Mouse (Mus musculus): ENCODE measurements at regions not wholly inside any gene's neighbourhood (a gene's known extent, or its start where the extent isn't known, plus 50 kb on each side); places are given as distances from the start of the nearest gene placed in this dataset.
"Not testable (repeated sequence)": the region's sequence is repeated elsewhere in the genome, so short reads cannot be mapped to it uniquely, and the experiment has no call there.

- Histone ChIP-seq H3K9me3 (peaks cover 6% of the 10 kb centered on the region; the same call in 1 of the 2 replicates), H3K9ac (no peak overlapping the region), H3K4me3 (no peak overlapping the region), H3K27me3 (replicated peaks) (no peaks in the 10 kb centered on the region), H3K4me1 (no peaks in the 10 kb centered on the region), H3K36me3 (replicated peaks) (no peaks in the 10 kb centered on the region), H3K4me2 (no peak overlapping the region), H3K27ac (no peak overlapping the region)
- no peak for ATAC-seq (replicated peaks)
- WGBS: 73% methylated on average over 2 of the region's 2 CpGs
Measured at GRCm38 (mm10) chr15:96813472-96813871, 113.9 kb upstream of the Slc38a2 start.

- Histone ChIP-seq H3K27ac (no peak overlapping the region), H3K9me3 (no peaks in the 10 kb centered on the region), H3K4me1 (no peaks in the 10 kb centered on the region), H3K4me3 (no peak overlapping the region), H3K4me2 (no peak overlapping the region), H3K9ac (no peak overlapping the region), H3K36me3 (replicated peaks) (no peaks in the 10 kb centered on the region), H3K27me3 (replicated peaks) (no peaks in the 10 kb centered on the region)
- ATAC-seq (replicated peaks): no peak
- 82% methylated on average over 1 of the region's 1 CpGs for WGBS
Measured at GRCm38 (mm10) chr15:96802729-96803053, 103.2 kb upstream of the Slc38a2 start.

- no peaks in the 10 kb centered on the region for H3K27me3 ChIP-seq (replicated peaks)
- H3K4me2 ChIP-seq: no peak overlapping the region
- WGBS: 82% methylated on average over 9 of the region's 9 CpGs
- no peaks in the 10 kb centered on the region for H3K9me3 ChIP-seq
- no peak overlapping the region for H3K9ac ChIP-seq
- H3K27ac ChIP-seq: no peak overlapping the region
- no peak for ATAC-seq (replicated peaks)
- no peaks in the 10 kb centered on the region for H3K36me3 ChIP-seq (replicated peaks)
- no peaks in the 10 kb centered on the region for H3K4me1 ChIP-seq
- no peak overlapping the region for H3K4me3 ChIP-seq
Measured at GRCm38 (mm10) chr15:96802034-96802728, 102.7 kb upstream of the Slc38a2 start.

- H3K4me3 ChIP-seq: no peak overlapping the region
- H3K4me1 ChIP-seq: no peaks in the 10 kb centered on the region
- H3K27me3 ChIP-seq (replicated peaks): no peaks in the 10 kb centered on the region
- H3K4me2 ChIP-seq: no peak overlapping the region
- no peak overlapping the region for H3K27ac ChIP-seq
- no peaks in the 10 kb centered on the region for H3K9me3 ChIP-seq
- no peak for ATAC-seq (replicated peaks)
- no peaks in the 10 kb centered on the region for H3K36me3 ChIP-seq (replicated peaks)
- no peak overlapping the region for H3K9ac ChIP-seq
- whole genome bisulfite sequencing: 68% methylated on average over 12 of the region's 12 CpGs
Measured at GRCm38 (mm10) chr15:96799228-96799627, 99.7 kb upstream of the Slc38a2 start.

- H3K4me3 ChIP-seq: no peak overlapping the region
- H3K4me2 ChIP-seq: no peak overlapping the region
- no peaks in the 10 kb centered on the region for H3K36me3 ChIP-seq (replicated peaks)
- no peaks in the 10 kb centered on the region for H3K4me1 ChIP-seq
- H3K27me3 ChIP-seq (replicated peaks): no peaks in the 10 kb centered on the region
- WGBS: 74% methylated on average over 4 of the region's 4 CpGs
- no peak overlapping the region for H3K27ac ChIP-seq
- H3K9me3 ChIP-seq: no peaks in the 10 kb centered on the region
- ATAC-seq (replicated peaks): no peak
- no peak overlapping the region for H3K9ac ChIP-seq
Measured at GRCm38 (mm10) chr15:96797615-96798270, 98.2 kb upstream of the Slc38a2 start.

- Histone ChIP-seq H3K4me3 (no peak overlapping the region), H3K36me3 (replicated peaks) (no peaks in the 10 kb centered on the region), H3K9me3 (no peaks in the 10 kb centered on the region), H3K27me3 (replicated peaks) (no peaks in the 10 kb centered on the region), H3K27ac (no peak overlapping the region), H3K4me2 (no peak overlapping the region), H3K9ac (no peak overlapping the region), H3K4me1 (no peaks in the 10 kb centered on the region)
- ATAC-seq (replicated peaks): no peak
- 91% methylated on average over 6 of the region's 6 CpGs for WGBS
Measured at GRCm38 (mm10) chr15:96794177-96794719, 94.7 kb upstream of the Slc38a2 start.

- H3K9me3 ChIP-seq: no peaks in the 10 kb centered on the region
- H3K4me2 ChIP-seq: no peak overlapping the region
- no peak overlapping the region for H3K9ac ChIP-seq
- H3K27me3 ChIP-seq (replicated peaks): no peaks in the 10 kb centered on the region
- H3K4me1 ChIP-seq: no peaks in the 10 kb centered on the region
- H3K4me3 ChIP-seq: no peak overlapping the region
- WGBS: 92% methylated on average over 15 of the region's 15 CpGs
- H3K36me3 ChIP-seq (replicated peaks): no peaks in the 10 kb centered on the region
- H3K27ac ChIP-seq: no peak overlapping the region
- ATAC-seq (replicated peaks): no peak
Measured at GRCm38 (mm10) chr15:96793251-96793650, 93.7 kb upstream of the Slc38a2 start.

GRCm38 (mm10) chr15:96791306-96791705 is 91.8 kb upstream of the Slc38a2 start:
- H3K27ac ChIP-seq: no peak overlapping the region
- no peaks in the 10 kb centered on the region for H3K4me1 ChIP-seq
- no peak for ATAC-seq (replicated peaks)
- 89% methylated on average over 6 of the region's 6 CpGs for WGBS
- H3K9me3 ChIP-seq: no peaks in the 10 kb centered on the region
- H3K36me3 ChIP-seq (replicated peaks): no peaks in the 10 kb centered on the region
- no peaks in the 10 kb centered on the region for H3K27me3 ChIP-seq (replicated peaks)
- no peak overlapping the region for H3K4me3 ChIP-seq
- H3K4me2 ChIP-seq: no peak overlapping the region
- H3K9ac ChIP-seq: no peak overlapping the region

GRCm38 (mm10) chr15:96787921-96788320 is 88.4 kb upstream of the Slc38a2 start:
- not testable (repeated sequence) for H3K9ac ChIP-seq; H3K4me2 ChIP-seq; H3K27ac ChIP-seq; H3K27me3 ChIP-seq (replicated peaks); H3K9me3 ChIP-seq; H3K36me3 ChIP-seq (replicated peaks); ATAC-seq (replicated peaks); H3K4me1 ChIP-seq; H3K4me3 ChIP-seq
- 84% methylated on average over 2 of the region's 2 CpGs for WGBS

- Histone ChIP-seq H3K9ac (no peak overlapping the region), H3K4me1 (no peaks in the 10 kb centered on the region), H3K4me2 (no peak overlapping the region), H3K4me3 (no peak overlapping the region), H3K27me3 (replicated peaks) (no peaks in the 10 kb centered on the region), H3K36me3 (replicated peaks) (no peaks in the 10 kb centered on the region), H3K27ac (no peak overlapping the region), H3K9me3 (no peaks in the 10 kb centered on the region)
- 92% methylated on average over 7 of the region's 7 CpGs for WGBS
- ATAC-seq (replicated peaks): no peak
Measured at GRCm38 (mm10) chr15:96784578-96784977, 85.0 kb upstream of the Slc38a2 start.

GRCm38 (mm10) chr15:96781560-96781959 is 82.0 kb upstream of the Slc38a2 start:
- no peak overlapping the region for H3K4me2 ChIP-seq
- H3K27ac ChIP-seq: no peak overlapping the region
- 78% methylated on average over 5 of the region's 5 CpGs for WGBS
- H3K9me3 ChIP-seq: no peaks in the 10 kb centered on the region
- H3K4me3 ChIP-seq: no peak overlapping the region
- no peaks in the 10 kb centered on the region for H3K36me3 ChIP-seq (replicated peaks)
- ATAC-seq (replicated peaks): no peak
- no peak overlapping the region for H3K9ac ChIP-seq
- H3K27me3 ChIP-seq (replicated peaks): no peaks in the 10 kb centered on the region
- H3K4me1 ChIP-seq: no peaks in the 10 kb centered on the region

- Histone ChIP-seq H3K4me3 (no peak overlapping the region), H3K36me3 (replicated peaks) (no peaks in the 10 kb centered on the region), H3K27ac (no peak overlapping the region), H3K4me1 (no peaks in the 10 kb centered on the region), H3K9ac (no peak overlapping the region), H3K4me2 (no peak overlapping the region), H3K27me3 (replicated peaks) (no peaks in the 10 kb centered on the region), H3K9me3 (no peaks in the 10 kb centered on the region)
- 88% methylated on average over 5 of the region's 5 CpGs for WGBS
- ATAC-seq (replicated peaks): no peak
Measured at GRCm38 (mm10) chr15:96780606-96781005, 81.1 kb upstream of the Slc38a2 start.

- Histone ChIP-seq H3K36me3 (replicated peaks) (no peaks in the 10 kb centered on the region), H3K27ac (no peak overlapping the region), H3K27me3 (replicated peaks) (no peaks in the 10 kb centered on the region), H3K9me3 (no peaks in the 10 kb centered on the region), H3K9ac (no peak overlapping the region), H3K4me3 (no peak overlapping the region), H3K4me2 (no peak overlapping the region), H3K4me1 (no peaks in the 10 kb centered on the region)
- no peak for ATAC-seq (replicated peaks)
- WGBS: 85% methylated on average over 7 of the region's 7 CpGs
Measured at GRCm38 (mm10) chr15:96779358-96779757, 79.8 kb upstream of the Slc38a2 start.

Data from midbrain, embryonic 15.5 days (tissue).